Mouse (Mus musculus): ENCODE results near the gene Slc29a3. TPM values are rescaled to one million over a fixed set of nuclear protein-coding genes. Genes with fewer than 3 reads are reported as not detected.
"Not testable (repeated sequence)": the region's sequence is repeated elsewhere in the genome, so short reads cannot be mapped to it uniquely, and the experiment has no call there.

Gene Slc29a3
- total RNA-seq, 1 experiment from 2014 or later, result 12.0 TPM

- ATAC-seq (ENCODE audit: extremely low read depth, insufficient number of reproducible peaks, low FRiP score, poor library complexity, severe bottlenecking), result no peak
Observed at GRCm38 (mm10) chr10:60774616-60775015, 22.0 kb upstream of the Slc29a3 start.

DNA sequence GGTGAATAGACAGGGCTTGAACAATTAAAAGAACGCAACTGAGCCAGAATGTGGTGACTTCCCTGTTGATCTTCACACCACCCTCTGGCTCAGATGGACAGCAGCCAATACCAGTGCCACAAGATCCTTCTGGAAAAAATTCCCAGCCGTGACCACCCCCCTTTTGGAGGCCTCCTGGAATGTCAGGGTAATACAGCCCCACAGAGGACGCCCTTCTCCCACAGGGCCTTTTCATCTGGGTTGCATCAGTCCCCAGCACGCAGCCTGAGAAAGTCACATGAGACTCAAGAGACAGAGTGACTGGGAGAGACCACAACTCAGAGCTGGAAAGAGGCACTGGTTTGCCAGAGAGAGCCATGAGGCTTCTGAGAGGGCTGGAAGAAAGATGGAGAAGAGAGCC lies 18.3 kb upstream of the Slc29a3 start:
- ATAC-seq (ENCODE audit: extremely low read depth, insufficient number of reproducible peaks, low FRiP score, poor library complexity, severe bottlenecking), result no peak

DNA sequence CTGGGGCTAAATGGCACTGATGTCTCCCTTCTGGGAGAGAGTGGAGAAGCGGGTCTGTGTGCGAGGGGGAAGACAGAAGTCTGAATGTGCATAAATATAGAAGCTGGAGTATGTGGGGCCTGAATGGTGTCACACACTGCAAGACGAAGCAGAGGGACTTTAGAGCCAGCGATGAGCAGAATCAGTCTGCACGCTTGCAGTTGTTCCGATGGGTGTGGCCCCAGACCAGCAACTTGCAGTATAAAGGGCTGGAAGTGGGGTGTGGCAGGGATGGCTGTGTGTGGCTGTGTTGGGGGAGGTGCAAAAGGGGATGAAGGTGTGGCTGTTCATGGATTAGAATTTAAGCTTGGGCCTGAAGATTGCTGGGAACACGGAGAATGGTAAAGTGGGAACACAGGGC lies 16.0 kb upstream of the Slc29a3 start:
- ATAC-seq (ENCODE audit: extremely low read depth, insufficient number of reproducible peaks, low FRiP score, poor library complexity, severe bottlenecking), result no peak

DNA sequence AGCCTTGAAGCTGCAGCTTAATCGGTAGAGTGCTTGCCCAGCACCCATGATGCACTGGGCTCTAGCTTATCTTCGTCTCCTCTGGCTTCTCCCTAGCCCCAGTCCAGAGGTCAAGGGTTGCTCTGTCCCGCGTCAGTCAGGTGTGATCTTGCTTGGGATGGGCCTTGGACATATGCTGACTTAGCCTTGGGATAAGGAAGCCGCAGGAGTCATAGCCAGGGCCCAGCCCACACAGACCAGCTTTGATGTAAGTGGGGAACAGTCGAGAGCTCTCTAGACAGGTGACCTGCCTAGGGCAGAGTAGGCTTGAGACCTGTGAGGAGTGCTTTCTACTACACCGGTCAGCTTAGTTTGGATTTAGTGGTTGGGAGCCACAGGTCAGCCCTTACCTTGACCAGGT lies 14.8 kb upstream of the Slc29a3 start:
- ATAC-seq (ENCODE audit: extremely low read depth, insufficient number of reproducible peaks, low FRiP score, poor library complexity, severe bottlenecking), result no peak

DNA sequence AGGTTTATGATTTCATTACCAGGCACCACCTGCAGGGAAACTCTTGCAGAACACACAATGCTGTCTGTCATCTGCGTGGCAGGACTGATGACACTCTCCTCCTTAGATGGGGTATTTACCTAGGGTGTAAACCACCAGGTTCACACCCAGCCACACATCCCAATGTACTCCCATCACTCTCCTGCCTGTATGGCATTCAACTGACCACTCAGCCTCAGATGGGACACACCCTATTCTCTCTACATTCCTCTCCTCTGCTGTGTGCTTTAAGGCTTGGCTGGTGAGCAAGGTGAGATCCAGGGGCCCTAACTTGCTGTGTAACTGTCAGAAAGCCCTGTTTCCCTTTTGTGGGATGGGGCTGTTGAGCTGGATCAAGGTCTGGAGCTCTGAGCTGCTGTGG lies 9.5 kb upstream of the Slc29a3 start:
- no peak for ATAC-seq (ENCODE audit: extremely low read depth, insufficient number of reproducible peaks, low FRiP score, poor library complexity, severe bottlenecking)

DNA sequence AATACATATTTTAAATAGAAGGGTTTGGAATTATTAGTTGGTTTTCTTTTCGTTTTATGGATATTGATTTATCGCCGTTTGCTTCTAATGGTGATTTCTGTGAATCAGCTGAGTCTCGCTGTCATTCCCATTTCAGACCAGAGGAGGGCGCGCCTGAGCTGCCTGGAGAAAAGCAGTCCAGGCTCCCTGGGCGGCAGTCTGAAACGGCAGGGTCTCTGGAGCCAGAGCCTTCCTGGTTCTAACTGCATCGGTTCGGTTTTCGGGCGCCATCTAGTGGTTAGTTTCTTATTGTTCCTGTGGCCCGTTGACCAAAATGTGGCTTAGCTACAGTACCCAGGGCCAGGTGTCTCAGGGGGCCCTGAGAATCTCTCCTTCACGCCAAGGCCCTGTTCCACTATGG lies 7.8 kb upstream of the Slc29a3 start:
- peak; percentile 89 for ATAC-seq (ENCODE audit: extremely low read depth, insufficient number of reproducible peaks, low FRiP score, poor library complexity, severe bottlenecking)

DNA sequence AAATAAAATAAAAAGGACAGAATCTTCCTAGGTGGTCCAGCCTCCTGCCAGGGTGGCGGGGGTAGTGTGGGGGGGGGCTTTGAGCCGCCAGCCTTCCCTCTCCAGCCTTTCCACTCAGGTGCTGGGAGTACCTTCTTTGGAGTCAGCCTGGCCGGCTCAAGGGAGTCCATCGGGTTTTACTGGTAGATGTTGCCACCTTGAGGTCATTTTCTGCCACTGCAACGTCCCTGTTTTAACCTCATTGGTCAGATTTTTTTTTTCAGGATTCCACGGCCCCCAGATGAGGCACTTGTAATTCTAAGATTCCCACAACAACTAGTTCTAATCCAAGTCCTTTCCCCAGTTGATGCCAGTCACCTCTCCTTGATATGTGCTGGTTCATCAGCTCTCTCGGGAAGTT lies 4.4 kb upstream of the Slc29a3 start:
- no peak for ATAC-seq (ENCODE audit: extremely low read depth, insufficient number of reproducible peaks, low FRiP score, poor library complexity, severe bottlenecking)

DNA sequence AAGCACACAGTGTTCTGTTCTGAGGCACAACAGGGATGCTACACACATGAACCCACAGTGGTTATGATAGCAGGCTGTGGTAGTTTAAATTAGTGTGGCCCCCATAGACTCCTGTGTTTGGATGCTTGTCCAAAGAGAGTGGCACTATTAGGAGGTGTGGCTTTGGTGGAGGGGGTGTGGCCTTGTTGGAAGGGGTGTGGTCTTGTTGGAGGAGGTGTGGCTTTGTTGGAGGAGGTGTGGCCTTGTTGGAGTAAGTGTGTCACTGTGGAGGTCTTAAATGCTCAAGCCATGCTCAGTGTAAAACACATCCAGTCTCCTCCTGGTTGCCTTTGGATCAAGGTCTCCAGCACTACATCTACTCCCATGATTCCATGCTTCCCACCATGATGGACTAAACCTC lies 3.6 kb upstream of the Slc29a3 start:
- ATAC-seq (ENCODE audit: extremely low read depth, insufficient number of reproducible peaks, low FRiP score, poor library complexity, severe bottlenecking), result no peak

- ATAC-seq (ENCODE audit: extremely low read depth, insufficient number of reproducible peaks, low FRiP score, poor library complexity, severe bottlenecking), result no peak
Observed at GRCm38 (mm10) chr10:60753941-60754340, 1.3 kb upstream of the Slc29a3 start.

- ATAC-seq (ENCODE audit: extremely low read depth, insufficient number of reproducible peaks, low FRiP score, poor library complexity, severe bottlenecking), result no peak
Observed at GRCm38 (mm10) chr10:60753261-60753660, 667 bp upstream of the Slc29a3 start.

DNA sequence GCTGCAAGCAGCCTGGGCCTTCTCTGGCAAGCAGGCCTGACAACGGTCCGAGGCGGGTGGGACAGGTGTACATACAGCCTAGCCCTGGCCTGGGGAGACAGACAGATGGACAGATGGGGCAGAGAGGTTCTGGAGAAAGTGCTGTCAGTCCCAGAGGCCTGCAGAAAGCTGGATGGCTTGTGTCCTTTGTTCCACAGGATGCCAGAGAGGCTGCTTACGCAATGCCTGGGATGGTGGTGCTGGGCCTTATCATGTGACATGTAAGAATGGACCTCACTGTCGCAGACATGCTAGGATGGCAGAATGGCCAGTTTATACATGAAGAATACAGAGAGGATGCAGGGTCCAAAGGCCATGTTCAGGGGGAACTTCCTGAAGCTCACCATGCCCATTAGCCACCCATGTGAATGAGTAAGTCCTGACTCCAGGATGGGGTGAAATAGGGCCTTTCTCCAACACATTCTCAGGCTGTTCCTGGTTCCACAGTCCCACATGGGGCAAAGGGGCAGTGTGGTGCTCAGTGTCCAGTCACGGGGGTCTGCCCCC lies 4.9 kb downstream of the Slc29a3 start:
- no peak for ATAC-seq (ENCODE audit: extremely low read depth, insufficient number of reproducible peaks, low FRiP score, poor library complexity, severe bottlenecking)

- ATAC-seq (ENCODE audit: extremely low read depth, insufficient number of reproducible peaks, low FRiP score, poor library complexity, severe bottlenecking), result peak; percentile 64
Observed at GRCm38 (mm10) chr10:60746512-60746911, 6.1 kb downstream of the Slc29a3 start.

GRCm38 (mm10) chr10:60744543-60745290 lies 7.9 kb downstream of the Slc29a3 start:
- peak; percentile 37; the same call in 1 of the 2 replicates for ATAC-seq (ENCODE audit: extremely low read depth, insufficient number of reproducible peaks, low FRiP score, poor library complexity, severe bottlenecking)

DNA sequence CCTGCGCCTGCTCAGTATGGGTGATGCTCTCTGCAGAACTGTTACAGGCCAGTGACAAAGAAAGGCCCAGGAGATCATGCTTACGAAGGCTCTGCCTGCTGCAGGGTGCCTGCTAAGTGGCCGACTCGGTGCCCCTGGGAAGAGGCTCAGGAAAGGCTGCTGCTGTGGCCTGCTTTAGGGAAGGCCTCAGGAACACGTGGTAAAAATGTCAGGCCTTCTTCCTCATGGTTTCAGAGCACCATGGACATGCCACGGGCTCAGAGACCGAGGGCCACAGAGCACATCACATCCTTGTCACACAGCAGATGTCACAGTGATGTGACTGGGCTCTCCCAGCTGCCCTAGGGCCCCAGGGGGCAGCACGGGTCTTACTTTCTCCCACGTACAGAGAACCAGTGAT lies 8.9 kb downstream of the Slc29a3 start:
- ATAC-seq (ENCODE audit: extremely low read depth, insufficient number of reproducible peaks, low FRiP score, poor library complexity, severe bottlenecking), result no peak

GRCm38 (mm10) chr10:60742942-60743341 lies 9.7 kb downstream of the Slc29a3 start:
- no peak for ATAC-seq (ENCODE audit: extremely low read depth, insufficient number of reproducible peaks, low FRiP score, poor library complexity, severe bottlenecking)

DNA sequence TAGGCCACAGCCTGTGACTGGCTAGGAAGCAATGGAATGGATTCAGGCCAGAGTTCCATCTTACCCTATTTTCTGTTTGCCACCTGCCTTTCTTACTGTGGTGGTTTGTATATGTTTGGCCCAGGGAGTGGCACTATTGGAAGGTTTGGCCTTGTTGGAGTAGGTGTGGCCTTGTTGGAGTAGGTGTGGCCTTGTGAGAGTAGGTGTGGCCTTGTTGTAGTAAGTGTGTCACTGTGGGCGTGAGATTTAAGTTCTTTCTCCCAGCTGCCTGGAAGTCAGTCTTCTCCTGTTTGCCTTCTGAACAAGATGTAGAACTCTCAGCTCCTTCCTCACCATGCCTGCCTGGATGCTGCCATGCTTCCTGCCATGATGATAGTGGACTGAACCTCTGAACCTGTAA lies 10.3 kb downstream of the Slc29a3 start:
- ATAC-seq (ENCODE audit: extremely low read depth, insufficient number of reproducible peaks, low FRiP score, poor library complexity, severe bottlenecking), result not testable (repeated sequence)

DNA sequence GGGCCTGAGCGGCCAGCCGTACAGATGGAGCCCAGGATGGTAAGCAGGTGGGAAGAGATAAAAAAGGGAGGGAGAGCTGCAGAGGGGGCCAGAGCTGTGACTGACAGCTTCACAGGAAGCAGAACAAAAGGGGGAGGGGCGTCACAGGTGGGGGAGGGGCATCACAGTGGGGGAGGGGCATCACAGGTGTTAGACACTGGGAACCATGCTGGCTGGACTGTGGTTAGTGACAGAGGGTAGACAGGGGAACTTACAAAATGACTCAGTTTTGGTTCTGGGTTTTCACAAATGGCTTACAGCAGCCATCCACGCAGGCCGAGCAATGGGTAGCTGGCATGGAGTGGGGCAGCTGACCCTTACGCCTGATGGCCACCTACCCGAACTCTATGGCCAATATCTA lies 11.2 kb downstream of the Slc29a3 start:
- peak; percentile 25; the same call in 1 of the 2 replicates for ATAC-seq (ENCODE audit: extremely low read depth, insufficient number of reproducible peaks, low FRiP score, poor library complexity, severe bottlenecking)

DNA sequence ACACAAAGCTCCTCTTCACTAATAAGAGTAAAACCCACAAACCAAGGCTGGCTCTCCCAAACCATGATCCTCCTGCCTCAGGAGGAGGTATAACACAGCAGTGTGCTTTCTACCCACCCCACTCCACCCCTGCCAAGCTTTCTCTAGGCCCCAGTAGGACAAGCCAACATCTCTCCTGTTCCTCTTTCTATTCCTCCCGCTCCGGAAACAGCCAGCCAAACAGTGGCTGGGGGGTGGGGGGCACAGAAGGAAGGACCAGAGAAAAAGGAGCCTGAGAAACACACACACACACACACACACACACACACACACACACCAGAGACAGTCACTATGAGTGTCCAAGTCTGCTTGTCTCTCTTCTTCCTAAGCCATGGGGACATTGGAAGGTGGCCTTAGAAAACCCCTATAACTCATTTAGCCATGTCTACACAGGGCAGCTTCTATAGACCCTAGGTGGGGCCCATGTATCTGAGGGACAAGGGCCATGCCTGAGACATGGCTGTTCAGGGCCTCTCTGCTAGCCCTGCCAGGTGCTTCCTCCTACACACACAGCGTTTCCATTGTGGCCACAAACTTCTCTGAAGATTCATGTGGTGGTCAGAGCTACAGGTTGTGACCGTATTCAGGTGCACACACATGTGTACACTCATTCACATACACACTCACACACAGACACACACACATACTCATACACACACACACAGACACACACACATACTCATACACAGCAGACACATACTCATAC lies 12.8 kb downstream of the Slc29a3 start:
- no peak for ATAC-seq (ENCODE audit: extremely low read depth, insufficient number of reproducible peaks, low FRiP score, poor library complexity, severe bottlenecking)

- no peak for ATAC-seq (ENCODE audit: extremely low read depth, insufficient number of reproducible peaks, low FRiP score, poor library complexity, severe bottlenecking)
Observed at GRCm38 (mm10) chr10:60737886-60738640, 14.5 kb downstream of the Slc29a3 start.

All from neutrophil, adult 5-6 weeks (primary cell).